Mouse (Mus musculus) brown adipose tissue, adult 24 weeks (tissue): Measurements from ENCODE around the gene Gcfc2. TPM values are rescaled to one million over a fixed set of nuclear protein-coding genes. Genes with fewer than 3 reads are reported as not detected.

Experiments used
- H3K27ac ChIP-seq: fragments of 200-500 bp; replicated peaks from 2 replicates; pipeline ENCODE4 v1.5.1; 2012; ENCODE audit warnings: low read depth, mild to moderate bottlenecking, low read length
- H3K4me1 ChIP-seq: fragments of 200-500 bp; 2 replicates; pipeline ENCODE4 v1.6.1; 2012; ENCODE audit warnings: low read length, mixed read lengths; ENCODE audit not compliant: control insufficient read depth, insufficient read depth, insufficient read length
- H3K4me3 ChIP-seq: fragments of 200-500 bp; 2 replicates; pipeline ENCODE4 v1.5.1; 2012; ENCODE audit warnings: low read depth, mild to moderate bottlenecking, low read length, moderate library complexity; ENCODE audit not compliant: insufficient read depth
- polyA plus RNA-seq: library from polyadenylated mRNA; stranded (reverse); fragments of >200 nt; gene quantifications from 2 replicates; pipeline ENCODE4 v1.2.4, GENCODE M21; 2012; ENCODE audit not compliant: missing spikeins, insufficient read depth, insufficient read length

The Gcfc2 gene
- 0.95 and 1.8 TPM in 2 replicates for polyA plus RNA-seq

GRCm38 (mm10) chr6:81923523-81924142, at the start of gene Gcfc2:
TSS of gene Gcfc2 (plus strand) at chr6:81923669.
- peak within 1 kb of the TSS; percentile 80 for H3K4me3 ChIP-seq
- peaks cover 3% of the 10 kb centered on the region; the same call in 1 of the 2 replicates for H3K4me1 ChIP-seq
- no peak within 1 kb of the TSS for H3K27ac ChIP-seq

DNA sequence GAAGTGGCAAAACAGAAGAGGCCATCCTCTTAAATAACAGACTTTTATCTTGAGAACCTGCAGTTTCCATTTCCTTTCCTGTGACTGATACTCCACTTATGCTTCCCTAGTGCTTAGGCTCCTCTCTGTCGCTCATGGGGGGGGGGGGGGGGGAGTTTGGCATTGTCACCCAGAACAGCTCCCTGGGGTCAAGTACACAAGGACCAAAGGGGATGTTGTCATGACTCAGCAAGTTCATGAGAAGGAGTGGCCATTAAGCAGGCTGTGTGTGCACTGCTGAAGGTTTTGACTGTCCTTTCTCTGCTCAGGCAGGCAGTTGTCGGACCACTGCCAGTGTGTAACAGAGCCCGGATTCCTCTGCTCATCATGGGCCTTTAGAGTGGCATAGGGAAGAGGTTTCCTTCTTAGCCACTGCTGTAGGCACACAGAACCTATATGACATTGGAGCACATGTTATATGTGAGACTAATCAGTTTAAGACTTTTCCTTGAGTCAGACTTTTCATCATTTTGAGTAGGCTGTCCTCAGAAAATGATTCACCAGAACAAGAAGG, 27.7 kb upstream of the Gcfc2 start:
- H3K4me1 ChIP-seq: no peaks in the 10 kb centered on the region
- no peak overlapping the region for H3K4me3 ChIP-seq
- no peak overlapping the region for H3K27ac ChIP-seq

DNA sequence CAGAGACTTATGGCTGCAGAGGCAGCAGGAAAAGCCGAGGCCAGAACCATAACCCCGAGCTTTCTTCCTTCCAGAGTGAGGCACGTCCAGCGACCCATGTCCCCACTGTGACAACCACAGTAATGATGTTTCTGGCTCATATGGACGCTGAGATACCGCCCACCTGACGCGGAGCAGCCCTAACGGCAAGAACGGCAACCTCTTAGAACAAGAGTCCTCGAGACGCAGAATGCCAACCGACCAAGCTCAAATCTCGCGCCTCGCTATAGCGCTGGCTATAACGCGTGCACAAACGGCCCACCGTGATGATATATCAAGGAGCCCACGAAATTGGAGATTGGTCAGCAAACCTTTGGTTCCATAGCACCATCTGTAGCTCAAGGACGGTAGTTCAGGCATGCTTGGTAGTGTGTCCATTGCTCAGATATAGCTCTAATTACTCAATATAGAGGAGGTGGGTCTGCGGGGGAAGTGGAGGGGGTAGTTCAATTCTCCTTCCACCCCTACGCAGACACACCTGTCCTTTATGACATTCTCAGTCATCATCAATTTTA, 13.1 kb upstream of the Gcfc2 start:
- H3K27ac ChIP-seq: no peak overlapping the region
- H3K4me3 ChIP-seq: no peak overlapping the region
- H3K4me1 ChIP-seq: no peaks in the 10 kb centered on the region

GRCm38 (mm10) chr6:81911244-81911643, 12.2 kb upstream of the Gcfc2 start:
- H3K4me3 ChIP-seq: no peak overlapping the region
- no peak overlapping the region for H3K27ac ChIP-seq

GRCm38 (mm10) chr6:81911713-81912112, 11.8 kb upstream of the Gcfc2 start:
- H3K4me1 ChIP-seq: no peaks in the 10 kb centered on the region
- no peak overlapping the region for H3K27ac ChIP-seq
- no peak overlapping the region for H3K4me3 ChIP-seq

More at GRCm38 (mm10) chr6:81911244-81911643, 12.2 kb upstream of the Gcfc2 start:
- no peaks in the 10 kb centered on the region for H3K4me1 ChIP-seq

DNA sequence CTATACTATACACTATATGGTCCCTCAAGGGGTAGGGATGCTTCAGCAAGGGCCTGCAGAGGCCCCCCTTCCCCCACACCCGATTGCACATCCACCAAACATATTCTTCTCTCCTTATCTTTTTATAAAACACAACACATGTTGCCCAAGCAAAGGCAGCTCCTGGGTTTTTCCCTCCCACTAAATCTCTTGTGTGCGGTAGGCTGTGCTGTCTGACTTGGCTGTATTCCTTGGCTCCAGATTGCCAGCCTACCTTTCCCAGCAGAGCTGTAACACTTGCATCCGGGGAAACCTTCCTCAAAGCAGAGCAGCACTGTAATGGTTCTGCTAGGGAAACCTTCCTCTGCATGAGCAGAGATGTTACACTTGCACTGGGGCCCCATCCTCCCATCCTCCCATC, 11.3 kb upstream of the Gcfc2 start:
- Histone ChIP-seq H3K4me1 (no peaks in the 10 kb centered on the region), H3K27ac (no peak overlapping the region), H3K4me3 (no peak overlapping the region)

DNA sequence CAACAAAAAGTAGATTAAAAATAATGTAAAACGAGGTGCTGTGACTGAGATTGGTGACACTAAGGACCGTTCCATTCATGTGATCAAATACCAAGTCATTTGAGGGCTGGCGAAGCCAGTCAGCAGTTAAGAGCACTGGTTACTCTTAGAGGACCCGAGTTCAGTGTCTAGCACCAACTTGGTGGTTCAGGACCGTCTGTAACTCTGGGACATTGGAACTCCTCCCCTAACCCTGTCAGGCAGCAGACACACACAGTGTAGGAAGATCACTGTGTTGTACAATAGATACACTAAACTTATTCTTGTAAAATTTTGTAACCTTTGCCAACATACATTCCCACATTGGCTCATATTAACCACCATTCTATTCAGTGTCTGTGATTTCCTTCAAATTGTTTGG, 835 bp downstream of the Gcfc2 start:
- H3K27ac ChIP-seq: no peak overlapping the region
- H3K4me1 ChIP-seq: peaks cover 3% of the 10 kb centered on the region; the same call in 1 of the 2 replicates
- H3K4me3 ChIP-seq: peak overlapping the region; percentile 80

DNA sequence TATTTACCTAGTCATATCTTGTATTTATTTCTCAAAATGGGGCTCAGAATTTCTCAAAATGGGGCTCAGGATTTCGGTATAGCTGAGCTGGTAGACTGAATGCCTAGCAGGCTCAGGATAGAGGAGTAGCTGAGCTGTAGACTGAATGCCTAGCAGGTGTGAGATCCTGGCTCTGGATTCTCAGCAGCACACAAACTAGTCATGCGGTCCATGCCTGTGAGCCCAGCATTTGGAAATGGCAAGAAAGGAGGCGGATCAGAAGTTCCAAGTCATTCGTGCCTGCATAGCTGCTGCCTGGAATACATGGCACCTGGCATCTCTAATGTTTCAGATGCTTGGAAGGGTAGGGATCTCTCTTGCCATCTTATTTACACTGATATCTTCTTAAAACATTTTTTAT, 5.9 kb downstream of the Gcfc2 start:
- Histone ChIP-seq H3K4me3 (no peak overlapping the region), H3K27ac (no peak overlapping the region), H3K4me1 (no peaks in the 10 kb centered on the region)

- H3K27ac ChIP-seq: no peak overlapping the region
- no peak overlapping the region for H3K4me3 ChIP-seq
- no peaks in the 10 kb centered on the region for H3K4me1 ChIP-seq
Measured at GRCm38 (mm10) chr6:81933281-81933680, 9.8 kb downstream of the Gcfc2 start.

GRCm38 (mm10) chr6:81941718-81942117, 18.2 kb downstream of the Gcfc2 start:
- Histone ChIP-seq H3K27ac (no peak overlapping the region), H3K4me3 (no peak overlapping the region), H3K4me1 (no peaks in the 10 kb centered on the region)

DNA sequence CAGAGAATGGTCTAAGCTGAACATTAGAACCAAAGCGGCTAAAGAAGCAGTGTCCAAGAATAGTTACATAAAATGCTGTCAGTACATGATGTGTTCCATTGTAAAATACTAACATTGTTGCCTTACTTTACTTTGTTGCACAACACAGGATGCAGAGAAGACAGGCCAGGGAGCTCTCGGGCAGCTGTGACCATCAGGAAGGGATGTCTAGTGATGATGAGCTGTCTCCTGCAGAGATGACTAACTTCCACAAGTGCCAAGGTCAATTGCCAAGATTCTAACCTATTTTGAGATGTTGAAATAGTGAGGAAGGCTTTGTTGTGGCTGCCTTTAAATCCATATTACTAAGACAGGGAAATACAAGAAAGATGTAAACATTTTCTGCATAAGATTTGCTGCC, 19.8 kb downstream of the Gcfc2 start:
- no peak overlapping the region for H3K27ac ChIP-seq
- no peak overlapping the region for H3K4me3 ChIP-seq
- no peaks in the 10 kb centered on the region for H3K4me1 ChIP-seq

DNA sequence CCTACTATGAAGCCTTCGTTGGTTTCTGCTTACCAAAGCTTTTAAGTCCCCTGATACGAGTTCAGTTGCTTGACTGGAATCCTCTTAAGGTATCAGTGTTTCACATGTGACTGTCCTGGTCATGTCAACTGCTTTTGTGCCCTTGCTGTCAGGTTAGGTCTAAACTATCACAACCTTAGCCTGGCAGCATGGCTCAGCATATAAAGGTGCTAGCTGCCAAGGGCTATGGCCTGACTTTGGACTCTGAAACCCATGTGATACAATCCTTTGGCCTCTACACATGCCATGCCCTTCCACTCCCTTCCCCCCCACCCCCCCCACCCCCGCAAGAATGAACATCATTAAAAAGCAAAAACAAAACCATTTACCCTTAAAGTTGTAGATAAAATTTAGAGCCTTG, 21.0 kb downstream of the Gcfc2 start:
- H3K4me1 ChIP-seq: no peaks in the 10 kb centered on the region
- no peak overlapping the region for H3K27ac ChIP-seq

DNA sequence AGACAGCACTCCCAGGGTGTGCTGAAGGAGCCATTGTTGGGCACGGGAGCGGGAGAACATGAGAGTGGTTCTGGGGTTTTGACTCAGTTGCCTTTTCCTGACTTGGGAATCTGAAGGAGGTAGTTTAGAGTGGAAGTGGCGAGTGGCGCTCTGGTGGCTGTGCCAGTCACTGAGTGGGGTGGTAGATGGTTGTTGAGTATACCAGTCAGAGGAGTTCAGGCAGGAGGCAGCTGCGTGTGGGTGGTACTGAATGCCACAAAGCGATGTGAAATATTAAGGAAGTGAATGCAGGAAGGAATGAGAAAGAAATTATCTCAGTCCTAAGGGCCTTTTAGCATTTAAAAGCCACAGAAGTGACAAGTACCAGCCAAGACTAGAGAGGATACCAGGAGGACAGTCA, 23.4 kb downstream of the Gcfc2 start:
- H3K4me3 ChIP-seq: no peak overlapping the region
- H3K27ac ChIP-seq: no peak overlapping the region
- no peaks in the 10 kb centered on the region for H3K4me1 ChIP-seq

More for the DNA sequence above, 21.0 kb downstream of the Gcfc2 start:
- H3K4me3 ChIP-seq: no peak overlapping the region

DNA sequence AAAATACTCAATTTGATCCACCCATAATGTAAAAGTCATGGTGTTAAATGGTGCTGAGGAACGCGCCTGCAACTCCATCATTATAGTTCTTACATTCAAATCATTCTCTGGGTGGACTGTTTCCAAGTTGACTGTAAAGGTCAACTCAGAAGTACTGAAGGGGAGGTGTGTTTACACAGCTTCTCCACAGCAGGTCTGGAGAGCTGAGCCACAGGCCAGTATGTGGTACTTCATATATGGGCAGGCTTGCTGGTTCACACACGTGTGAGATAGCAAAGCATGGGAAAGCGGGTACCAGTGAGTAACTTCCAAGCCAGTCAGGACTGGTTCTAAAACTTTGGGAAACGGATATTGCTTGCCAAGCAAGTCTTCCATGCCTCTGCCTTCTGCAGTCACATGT, 31.7 kb downstream of the Gcfc2 start:
- H3K4me1 ChIP-seq: no peaks in the 10 kb centered on the region
- no peak overlapping the region for H3K4me3 ChIP-seq
- no peak overlapping the region for H3K27ac ChIP-seq

GRCm38 (mm10) chr6:81956399-81956798, 32.9 kb downstream of the Gcfc2 start:
- Histone ChIP-seq H3K4me1 (no peaks in the 10 kb centered on the region), H3K27ac (no peak overlapping the region), H3K4me3 (no peak overlapping the region)

DNA sequence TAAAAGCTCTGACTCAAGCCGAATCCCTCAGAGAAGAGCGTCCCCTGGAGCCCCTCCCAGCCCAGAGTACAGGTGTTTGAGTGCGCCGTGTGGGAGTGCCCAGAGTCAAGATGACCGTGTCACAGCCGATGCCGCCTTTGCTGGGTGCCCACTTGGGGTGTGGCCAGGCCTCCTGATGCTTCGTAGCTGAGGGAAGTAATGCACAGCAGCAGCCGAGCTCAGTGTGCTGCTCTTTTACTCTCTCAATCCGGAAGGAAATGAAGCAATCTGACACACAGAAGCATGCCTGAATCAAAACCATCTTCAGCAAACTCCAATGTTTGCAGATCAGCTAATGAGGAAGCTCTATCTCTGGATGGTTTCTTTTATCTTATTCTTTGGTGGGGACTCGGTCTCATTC, 34.5 kb downstream of the Gcfc2 start:
- no peak overlapping the region for H3K27ac ChIP-seq
- no peaks in the 10 kb centered on the region for H3K4me1 ChIP-seq
- H3K4me3 ChIP-seq: no peak overlapping the region
